Mouse (Mus musculus): ENCODE measurements around the gene Fam43b.

Gene Fam43b

DNA sequence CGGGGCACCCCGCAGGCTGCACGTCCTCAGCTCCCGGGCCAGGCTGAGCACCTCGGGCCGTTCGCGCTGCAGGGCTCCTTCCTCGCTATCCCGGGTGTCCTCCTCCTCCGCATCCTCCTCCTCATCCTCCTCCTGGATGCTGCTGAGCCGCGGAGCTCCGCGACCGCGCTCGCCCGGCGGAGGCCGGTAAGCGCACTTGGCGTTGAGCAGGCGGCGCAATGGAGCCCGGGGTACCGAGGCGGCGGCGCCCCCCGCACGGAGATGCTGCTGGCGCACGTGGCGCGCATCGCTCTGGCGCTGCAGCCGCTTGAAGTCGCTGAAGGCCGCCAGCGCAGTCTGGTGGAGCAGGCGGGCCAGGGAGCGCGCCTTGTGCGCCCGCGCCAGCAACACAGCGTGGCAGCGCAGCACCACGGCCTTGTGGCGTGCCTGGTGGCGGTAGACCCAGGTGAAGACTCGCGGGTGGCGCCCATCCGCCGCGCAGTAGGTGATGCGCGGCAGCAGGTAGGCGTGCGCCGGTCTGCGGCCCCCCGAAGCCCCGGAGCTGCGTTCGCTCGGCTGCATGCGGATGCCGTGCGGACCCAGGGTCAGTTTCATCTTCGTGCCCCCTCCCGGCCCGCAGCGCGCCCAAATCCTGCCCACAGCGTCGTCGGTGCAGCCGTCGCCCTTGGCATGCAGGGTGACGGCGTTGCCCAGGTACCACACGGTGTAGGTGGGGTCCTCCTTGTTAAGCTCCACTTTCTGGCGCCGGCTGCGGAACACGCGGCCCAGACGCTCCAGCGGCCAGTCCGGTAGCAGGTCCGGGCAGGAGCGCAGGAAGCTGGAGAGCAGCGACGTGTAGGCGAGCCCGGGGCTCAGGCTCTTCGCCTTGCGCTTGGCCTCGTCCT is 999 bp downstream of the Fam43b start:
- DNase-seq (ENCODE audit: low spot score in 2 of 2) = no peak

DNA sequence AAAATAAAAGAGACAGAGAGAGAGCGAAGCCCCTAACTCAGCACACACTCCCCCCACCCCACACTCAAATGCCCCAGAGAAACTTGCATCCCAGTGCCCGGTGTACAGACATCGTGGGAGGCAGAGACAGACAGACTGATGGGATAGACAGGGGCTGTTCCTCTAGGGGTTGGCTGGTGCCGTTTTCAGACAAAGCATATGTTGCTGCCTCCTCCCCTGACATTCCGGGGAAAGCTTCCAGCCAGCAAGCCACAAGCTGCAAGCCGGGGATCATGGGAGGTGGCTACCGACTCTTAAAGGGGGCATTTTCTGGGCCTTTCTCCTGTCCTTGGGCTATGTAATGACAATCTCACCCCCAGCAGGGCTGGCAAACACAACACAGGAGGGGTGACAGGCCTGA is 2.6 kb downstream of the Fam43b start:
- no peak for DNase-seq (ENCODE audit: low spot score in 2 of 2)

DNA sequence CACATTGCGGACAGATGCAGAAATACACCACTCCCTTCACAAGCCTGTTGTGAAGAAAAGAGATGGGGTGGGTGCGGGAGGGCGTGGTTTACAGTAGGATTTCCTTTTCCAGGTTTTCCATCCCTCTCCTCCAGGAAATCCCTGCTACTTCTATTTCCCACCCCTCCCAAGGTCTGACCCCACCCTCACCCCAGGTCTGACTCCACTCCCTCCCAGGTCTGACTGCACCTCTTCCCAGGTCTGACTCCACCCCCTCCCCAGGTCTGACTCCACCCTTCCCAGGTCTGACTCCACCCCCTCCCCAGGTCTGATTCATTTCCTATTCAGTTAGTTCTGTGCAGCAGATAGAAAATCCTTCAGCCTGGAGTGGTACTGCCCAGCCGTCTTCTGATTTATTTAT is 12.5 kb downstream of the Fam43b start:
- no peak for DNase-seq (ENCODE audit: low spot score in 2 of 2)

DNA sequence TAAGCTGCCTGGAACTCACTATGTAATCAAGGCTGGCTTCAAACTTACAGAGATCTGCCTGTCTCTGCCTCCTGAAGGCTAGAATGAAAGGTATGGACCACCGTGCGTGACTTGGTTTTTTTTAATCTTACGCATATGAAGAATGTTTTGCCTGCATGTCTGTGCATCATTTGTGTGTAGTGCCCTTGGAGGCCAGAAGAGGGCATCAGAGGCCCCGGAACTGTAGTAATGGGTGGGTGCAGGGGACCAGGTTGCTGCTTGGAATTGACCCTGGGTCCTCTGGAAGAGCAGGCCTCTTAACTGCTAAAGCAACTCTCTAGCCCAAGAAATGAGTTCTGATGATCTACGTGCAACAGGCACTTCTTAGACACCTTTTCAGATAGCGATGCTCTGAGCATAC is 13.9 kb downstream of the Fam43b start:
- no peak for DNase-seq (ENCODE audit: low spot score in 2 of 2)

DNA sequence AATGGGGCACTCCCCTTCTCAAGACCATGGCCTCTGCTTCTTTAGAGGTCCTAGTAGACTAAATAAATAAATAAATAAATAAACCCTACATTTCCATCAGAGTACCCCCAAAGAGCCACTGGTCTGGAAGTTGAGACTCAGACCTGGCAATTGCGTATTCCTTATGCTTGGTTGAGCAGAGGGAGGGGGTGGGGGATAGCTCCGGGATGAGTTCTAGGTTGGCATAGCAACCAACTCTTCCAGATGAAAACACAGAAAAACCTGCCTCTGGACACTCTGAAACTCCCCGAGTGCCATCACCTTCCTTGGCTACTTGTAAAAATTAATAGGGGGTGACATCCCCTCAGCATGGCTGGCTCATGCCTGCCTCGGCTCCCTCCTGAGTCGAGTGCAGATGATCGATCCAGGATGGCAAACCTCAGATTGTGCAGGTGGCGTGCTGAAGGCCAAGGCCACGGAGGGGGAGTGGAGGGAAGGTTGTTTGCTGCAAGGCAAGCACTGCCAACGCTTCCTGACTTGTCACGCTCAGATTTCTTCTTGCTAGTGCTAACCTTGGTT is 16.1 kb downstream of the Fam43b start:
- no peak for DNase-seq (ENCODE audit: low spot score in 2 of 2)

DNA sequence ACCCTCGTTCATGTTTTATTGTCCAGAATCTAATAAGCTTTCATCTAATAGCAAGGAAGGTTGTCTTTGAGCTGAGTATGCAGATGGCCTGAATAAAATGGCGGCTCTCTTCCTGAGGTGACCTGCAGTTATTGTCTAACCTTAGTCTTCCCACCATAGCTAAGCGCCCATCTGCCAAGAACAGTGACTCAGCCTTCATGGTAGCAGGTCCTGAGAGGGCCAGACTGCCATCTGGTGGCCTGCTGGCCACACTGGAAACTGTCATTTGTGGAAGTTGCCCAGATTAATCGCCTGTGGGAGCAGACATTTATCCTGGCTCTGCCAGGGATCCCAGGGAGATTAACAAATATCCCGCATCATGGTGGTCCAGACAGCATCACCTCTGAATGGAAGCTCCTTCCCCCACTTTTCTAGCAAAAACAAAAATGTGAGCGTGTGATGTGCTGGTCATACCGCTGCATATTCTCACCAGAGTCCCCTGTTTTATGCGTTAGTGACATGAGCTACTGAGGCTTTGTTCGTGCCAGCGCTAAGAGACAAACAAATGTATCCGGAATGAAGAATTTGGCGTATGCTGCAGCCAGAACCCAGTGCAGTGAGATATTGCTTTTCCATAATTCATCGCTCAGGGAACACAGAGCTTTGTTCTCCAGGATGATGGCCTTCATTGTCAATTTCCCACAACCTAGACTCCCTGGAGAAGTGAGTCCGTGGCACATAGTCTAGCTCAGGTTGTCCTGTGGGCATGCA is 17.1 kb downstream of the Fam43b start:
- peak; percentile 44 to 70 for DNase-seq (ENCODE audit: low spot score in 2 of 2)

DNA sequence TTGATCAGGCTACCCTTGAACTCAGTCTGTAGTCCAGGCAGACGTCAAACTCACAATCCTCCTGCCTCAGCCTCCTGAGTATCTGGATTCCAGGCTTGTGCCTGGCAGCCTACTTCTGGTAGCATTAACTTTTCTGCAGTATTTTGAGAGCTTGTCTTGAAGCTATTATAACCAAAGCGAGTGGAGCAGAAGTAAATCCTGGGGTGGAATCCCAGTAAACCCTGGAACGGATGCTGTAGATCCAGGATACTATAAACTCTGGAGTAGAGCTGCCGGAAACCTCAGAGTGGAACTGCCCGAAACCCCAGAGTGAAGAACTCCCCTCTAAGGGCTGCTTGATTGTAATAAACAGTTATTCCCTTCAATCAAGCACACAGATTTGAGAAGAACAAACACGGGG is 18.8 kb downstream of the Fam43b start:
- DNase-seq (ENCODE audit: low spot score in 2 of 2) = no peak

DNA sequence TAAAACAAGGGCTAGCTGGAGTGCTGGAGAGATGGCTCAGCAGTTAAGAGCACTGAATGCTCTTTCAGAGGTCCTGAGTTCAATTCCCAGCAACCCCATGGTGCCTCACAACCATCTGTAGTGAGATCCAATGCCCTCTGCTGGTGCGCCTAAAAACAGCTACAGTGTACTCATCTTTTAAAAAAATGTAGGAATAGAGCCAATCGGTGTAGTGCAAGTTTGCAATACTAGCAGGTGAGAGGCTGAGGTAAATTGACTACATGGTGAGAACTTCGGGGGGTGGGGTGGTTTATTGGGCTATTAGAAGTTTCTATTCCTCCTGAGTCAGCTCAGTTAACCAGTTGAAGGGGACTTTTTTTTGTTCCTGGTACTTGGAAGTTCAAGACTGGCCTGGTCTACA is 21.2 kb downstream of the Fam43b start:
- no peak for DNase-seq (ENCODE audit: low spot score in 2 of 2)

DNA sequence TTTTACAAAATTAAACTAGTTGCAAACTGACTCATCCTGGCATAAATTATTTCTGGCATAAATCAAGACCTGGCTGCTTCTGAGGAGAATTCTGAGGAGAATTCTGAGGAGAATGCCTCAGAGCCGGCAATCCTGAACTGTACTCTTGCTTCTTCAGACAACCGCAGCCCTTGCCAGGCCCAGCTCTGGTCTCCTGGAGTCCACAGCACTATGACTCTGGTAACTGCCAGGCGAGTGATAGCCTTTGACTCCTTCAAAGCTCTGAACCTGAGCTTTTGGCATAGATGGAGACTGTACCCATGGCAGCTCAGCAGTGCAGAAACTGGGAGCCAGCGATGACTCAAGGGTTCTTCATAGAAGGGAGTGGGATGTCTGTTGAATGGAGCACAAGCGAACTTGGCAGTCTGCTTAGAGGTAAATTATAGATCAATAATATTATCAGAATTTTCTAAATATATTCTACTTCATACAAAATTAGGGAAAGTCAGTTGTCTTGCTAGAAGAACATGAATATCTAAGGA is 25.3 kb downstream of the Fam43b start:
- no peak for DNase-seq (ENCODE audit: low spot score in 2 of 2)

DNA sequence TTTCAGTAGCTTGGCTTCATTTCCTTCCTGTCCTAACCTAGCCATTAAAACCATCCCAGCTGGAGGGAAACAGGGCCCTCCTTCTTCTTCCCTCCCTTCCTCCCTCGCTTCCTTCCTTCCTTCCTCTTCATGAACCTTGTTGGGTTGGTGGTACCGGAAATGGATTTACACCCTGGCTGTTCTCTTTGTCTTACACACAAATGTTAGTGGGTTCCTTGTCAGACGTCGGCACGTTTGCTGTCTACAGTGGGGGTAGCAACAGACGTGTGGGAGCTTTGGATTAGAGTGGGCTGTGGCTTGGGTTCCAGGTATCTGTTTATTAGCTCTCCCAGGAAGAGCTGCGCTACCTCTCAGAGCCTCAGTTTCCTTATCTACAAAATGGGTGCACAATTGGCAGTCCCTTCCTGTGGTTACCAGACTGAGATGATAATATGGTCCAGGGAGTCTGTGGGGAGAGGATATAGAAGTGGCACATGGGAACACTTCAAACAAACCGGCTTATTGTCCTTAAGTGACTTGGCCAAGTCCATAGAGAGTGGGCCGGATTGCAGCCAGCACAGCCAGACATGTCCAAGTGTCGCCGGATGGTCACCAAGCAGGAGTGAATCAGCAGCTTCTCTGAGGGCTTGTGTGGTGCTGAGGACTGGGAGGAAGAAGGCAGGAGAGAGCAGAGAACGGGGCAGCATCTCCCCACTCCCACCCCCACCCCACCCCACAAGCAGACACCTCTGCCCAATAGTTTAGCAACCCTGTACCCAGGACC is 27.6 kb downstream of the Fam43b start:
- DNase-seq (ENCODE audit: low spot score in 2 of 2) = no peak

DNA sequence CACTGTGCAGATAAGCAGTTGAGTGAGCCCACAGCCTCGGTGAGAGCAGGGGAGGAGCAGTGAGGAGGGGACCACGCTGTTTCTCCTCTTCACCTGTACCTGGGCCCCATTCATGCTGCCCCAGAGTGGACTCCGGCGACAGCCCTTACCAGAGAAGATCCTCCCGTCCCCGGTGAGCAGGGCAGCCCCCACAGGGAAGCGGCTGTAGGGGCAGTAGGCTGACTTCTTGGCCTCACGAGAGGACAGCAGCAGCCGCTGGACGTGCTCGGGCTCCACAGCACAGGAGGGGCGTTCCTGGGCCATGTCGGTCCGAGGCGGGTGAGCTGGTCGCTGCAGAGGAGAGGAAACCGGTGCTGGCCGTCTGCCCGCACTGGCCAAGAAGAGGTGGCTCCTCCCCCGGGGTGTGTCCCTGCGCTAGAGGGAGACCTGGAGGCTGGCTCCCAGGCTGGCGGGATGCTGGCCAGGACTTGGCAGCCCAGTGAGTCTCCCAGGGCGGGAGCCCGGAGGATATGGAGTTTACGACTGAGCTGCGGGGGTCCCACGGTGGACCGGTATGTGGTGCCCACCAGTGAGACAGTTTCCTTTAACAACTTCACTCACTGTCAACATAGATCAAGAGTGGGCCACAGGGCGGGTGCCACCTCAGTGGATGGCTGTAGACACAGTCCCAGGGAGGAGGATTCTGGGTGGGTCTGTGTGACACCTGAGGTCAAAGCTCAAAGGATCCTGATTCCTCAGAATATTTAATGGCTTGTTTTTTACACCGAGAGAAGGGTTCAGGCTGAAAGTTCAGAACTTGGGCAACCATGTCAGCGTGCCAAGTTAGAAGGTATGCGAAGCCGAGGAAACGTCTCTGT is 28.5 kb downstream of the Fam43b start, which contains the start of gene Cda:
Gene Cda, minus strand, starts transcription at position 352 of the 857 bp plus-strand sequence.
- peak; percentile 72 to 82 for DNase-seq (ENCODE audit: low spot score in 2 of 2)

DNA sequence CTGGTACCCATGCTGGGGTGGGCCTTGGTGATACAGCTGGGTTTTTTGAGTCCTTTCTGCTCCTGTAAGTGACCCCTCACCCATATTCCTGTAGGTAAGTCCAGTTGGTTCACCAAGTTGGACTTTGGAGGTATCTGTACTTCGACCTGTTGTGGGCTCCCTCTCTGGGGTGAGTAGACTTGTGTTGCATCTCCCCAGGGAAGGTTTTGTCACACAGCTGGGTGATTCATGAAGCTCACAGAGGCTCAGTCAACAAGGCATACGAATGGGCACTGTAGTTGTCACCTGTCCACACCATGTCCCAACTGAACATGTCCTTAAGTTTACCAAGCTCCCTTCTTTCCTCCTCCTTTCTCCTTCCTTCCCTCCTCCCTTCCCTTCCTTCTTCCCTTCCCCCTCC is 29.8 kb downstream of the Fam43b start:
- no peak for DNase-seq (ENCODE audit: low spot score in 2 of 2)

DNA sequence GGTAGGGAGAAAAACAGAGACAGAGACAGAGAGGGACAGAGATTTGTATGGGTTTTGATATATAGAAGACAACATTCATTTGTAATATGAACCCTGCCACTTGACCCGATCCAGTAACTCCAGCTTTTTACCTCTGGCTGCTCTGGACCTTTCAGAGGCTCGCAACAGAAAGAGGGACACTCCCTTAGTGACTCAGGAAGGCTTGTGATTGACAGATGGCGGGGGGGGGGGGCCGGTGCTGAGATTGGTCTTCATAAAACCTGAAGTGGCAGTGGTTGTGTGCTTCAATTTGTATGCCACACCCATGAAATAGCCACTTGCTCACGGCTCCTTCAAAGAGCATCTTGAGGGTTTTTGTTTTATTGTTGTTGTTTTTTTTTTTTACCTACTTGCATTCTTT is 32.8 kb downstream of the Fam43b start:
- no peak for DNase-seq (ENCODE audit: low spot score in 2 of 2)

DNA sequence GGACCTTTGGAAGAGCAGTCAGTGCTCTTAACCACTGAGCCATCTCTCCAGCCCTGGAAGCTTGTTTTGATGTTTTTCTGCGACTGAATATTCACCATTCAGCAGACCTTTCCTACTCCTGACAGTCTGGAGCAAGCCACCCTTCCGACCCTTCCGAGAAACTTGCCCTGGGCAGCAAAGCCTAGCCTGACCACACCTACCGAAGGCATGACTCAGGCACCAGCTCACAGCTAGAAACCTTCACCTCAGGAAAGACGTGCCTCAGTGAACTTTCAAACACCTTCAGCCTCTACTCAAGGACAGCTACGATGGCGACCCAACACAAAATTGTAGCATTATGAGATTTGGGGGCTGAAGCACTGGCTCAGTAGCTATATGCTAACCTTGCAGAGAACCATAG is 33.4 kb downstream of the Fam43b start:
- no peak for DNase-seq (ENCODE audit: low spot score in 2 of 2)

DNA sequence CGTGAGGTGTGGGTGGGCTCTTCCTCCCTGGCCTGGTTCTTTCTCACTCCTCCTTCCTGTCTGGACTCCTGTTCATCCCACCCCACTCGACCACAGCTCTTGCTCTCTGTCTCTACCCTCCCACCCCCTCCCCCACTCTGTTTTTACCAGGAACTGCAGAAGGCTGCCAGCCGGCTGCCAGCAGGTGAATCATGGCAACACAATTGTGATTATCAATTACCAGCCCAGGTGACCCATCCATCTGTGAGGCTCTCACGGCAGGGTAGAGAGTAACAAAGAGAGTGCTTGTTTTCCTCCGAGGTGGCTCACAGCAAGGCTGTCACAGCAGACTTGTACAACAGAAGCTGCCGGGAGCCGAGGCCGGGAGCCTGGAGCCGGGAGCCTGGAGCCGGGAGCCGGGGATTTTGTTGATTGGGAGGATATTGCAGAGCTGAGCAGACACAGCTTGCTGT is 34.9 kb downstream of the Fam43b start:
- no peak for DNase-seq (ENCODE audit: low spot score in 2 of 2)

DNA sequence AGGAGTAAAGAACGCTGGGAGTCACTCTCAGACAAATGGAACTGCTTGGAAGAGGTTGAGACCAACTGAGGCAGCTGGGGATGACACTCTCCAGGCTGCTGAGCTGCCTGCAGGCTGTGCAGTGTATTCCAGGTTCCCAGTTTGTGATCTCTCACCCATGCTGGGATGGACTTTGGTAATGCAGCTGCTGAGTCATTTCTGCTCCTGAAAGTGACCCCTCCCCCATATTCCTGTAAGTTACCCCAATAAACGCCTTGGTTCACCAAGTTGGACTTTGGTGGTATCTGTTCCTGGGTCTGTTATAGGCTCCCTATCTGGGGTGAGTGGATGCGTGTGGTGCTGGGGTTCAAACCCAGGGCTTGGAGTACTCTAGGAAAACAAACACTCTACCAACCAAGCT is 38.2 kb downstream of the Fam43b start:
- DNase-seq (ENCODE audit: low spot score in 2 of 2) = no peak

DNA sequence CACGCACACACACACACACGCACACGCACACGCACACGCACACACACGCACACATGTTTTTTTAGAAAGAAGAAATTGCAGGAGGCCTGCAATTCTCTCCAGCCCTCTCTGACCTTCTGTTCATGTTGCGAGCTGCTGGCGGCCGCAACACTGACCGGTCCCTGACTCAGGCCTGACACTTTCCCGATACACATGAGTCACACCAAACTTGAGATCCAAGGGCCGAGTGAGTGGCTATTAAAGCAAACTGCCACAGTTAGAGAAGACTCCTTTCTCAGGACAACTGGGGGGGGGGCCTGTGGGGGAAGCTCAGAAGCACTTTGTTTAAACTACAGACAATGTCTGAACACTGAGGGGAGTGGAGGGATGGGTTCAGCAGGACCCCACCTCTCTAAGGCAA is 39.8 kb downstream of the Fam43b start:
- DNase-seq (ENCODE audit: low spot score in 2 of 2) = no peak

DNA sequence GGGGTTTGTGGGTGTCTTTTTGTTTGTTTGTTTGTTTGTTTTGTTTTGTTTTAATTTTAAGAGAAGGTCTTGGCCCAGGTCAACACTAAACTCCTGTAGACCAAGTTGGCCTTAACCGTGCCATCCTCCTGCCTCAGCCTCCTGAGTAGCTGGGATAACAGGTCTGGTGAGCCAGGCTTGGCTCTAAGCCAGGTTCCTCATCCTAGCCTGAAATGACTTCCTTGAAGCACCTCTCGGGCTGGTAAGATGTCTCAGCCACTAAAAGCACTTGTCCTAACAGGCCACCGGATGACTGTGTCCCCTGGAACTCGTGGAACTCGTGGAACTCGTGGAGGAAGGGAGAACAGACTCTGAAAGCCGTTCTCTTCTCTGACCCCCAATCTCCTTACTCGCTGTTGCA is 40.2 kb downstream of the Fam43b start:
- no peak for DNase-seq (ENCODE audit: low spot score in 2 of 2)

DNA sequence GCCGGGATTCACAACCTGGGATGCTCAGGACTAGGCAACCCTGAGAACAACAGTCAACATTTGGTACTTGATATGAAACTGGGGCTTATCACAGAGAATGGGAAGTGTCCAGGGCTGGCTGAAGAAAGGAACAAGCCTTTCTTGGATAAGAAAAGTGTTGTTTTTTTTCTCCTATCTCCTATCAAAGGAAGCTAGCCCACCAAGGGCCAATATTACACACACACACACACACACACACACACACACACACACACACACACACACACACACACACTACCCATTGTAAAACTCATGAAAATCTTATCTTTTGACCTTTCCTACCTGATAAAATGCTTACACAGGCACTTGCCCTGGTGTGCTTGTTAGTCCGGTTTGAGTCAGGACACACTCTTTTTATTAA is 40.8 kb downstream of the Fam43b start:
- DNase-seq (ENCODE audit: low spot score in 2 of 2) = no peak

DNA sequence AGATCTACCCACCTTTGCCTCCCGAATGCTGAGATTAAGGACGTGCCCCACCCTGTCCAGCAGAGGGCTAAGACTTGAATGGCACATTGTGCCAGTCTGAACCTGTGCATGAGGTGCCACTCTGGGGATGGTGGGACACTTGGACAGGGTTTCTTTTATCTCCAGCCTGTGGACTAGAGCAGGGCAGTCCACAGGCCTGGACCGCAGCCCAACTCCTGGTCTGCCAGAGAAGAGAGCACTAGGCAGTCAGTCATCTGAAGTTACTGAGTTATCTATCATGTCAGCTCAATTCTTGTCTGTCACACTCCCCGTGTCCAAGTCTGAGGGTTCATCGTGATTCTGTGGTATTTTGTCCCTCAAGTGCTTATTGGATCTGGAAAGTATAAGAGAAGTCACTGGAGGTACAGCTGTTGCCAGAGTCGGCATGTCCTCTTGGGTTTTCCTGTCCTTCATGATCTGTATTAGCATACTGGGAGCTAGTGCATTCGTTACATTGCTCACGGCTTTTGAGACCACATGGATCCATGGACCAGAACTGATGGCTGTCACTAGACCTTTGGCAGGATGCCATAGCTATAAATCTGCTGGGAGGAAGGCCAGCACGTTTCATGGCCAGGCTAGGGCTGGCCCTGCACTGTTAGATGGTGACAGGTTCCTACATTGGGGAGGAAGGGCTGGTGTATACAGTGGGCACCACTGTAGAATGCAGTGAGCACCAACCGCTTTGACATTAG is 42.7 kb downstream of the Fam43b start:
- DNase-seq (ENCODE audit: low spot score in 2 of 2) = no peak

All from urinary bladder, postnatal 4 days (tissue).